9 mouse cellular contexts compared by ENCODE assay signal in genomic region chr8:90347581-90348177, GRCm38 (mm10). TPM values are rescaled to one million over a fixed set of nuclear protein-coding genes. Genes with fewer than 3 reads are reported as not detected.
DNase-seq lines count a peak whose midpoint lies in the region; ATAC-seq lines count a peak whose summit lies in the region.
"Had no signal": no experiment of that assay in that cellular context is flagged by ENCODE, and none has a peak within 500 bp of the region (broad histone marks: within the 10 kb centered on the region; RNA-seq: fewer than 3 reads in every experiment).

No protein-coding gene starts in this region.

- H3K36me3 ChIP-seq in heart, embryonic 14.5 days (ENCODE audit: control insufficient read depth, insufficient read depth, low read length), result no peaks in the 10 kb centered on the region
- no peaks in the 10 kb centered on the region for H3K36me3 ChIP-seq in limb, embryonic 11.5 days (ENCODE audit: control insufficient read depth, insufficient read depth, low read length)
- no peaks in the 10 kb centered on the region for H3K36me3 ChIP-seq in midbrain, embryonic 14.5 days (ENCODE audit: control insufficient read depth, insufficient read depth, low read length)

- ATAC-seq in heart, embryonic 14.5 days (ENCODE audit: insufficient number of reproducible peaks, insufficient read depth, low FRiP score, low read depth), result peak; percentile 51; the same call in 1 of the 2 replicates
- ATAC-seq in limb, embryonic 11.5 days (ENCODE audit: insufficient number of reproducible peaks, low FRiP score, low TSS enrichment, low read depth), result peak; percentile 51; the same call in 1 of the 2 replicates
- ATAC-seq in midbrain, embryonic 14.5 days (ENCODE audit: low FRiP score, low TSS enrichment), result peak; percentile 55

- H3K9ac ChIP-seq in heart, embryonic 14.5 days (ENCODE audit: low read length), result peak overlapping the region; percentile 98
- peak overlapping the region; percentile 91 for H3K9ac ChIP-seq in limb, embryonic 11.5 days (ENCODE audit: low read length)
- H3K9ac ChIP-seq in midbrain, embryonic 14.5 days (replicated peaks; ENCODE audit: low read length), result peak overlapping the region; percentile 99

- H3K4me2 ChIP-seq in heart, embryonic 14.5 days (ENCODE audit: low read length), result peak overlapping the region; percentile 62
- peak overlapping the region; percentile 83 for H3K4me2 ChIP-seq in limb, embryonic 11.5 days (ENCODE audit: low read depth, severe bottlenecking)
- H3K4me2 ChIP-seq in midbrain, embryonic 14.5 days (ENCODE audit: low read length), result peak overlapping the region; percentile 86

- DNase-seq in kidney, adult 18-20 months, result peak; percentile 20
- no peak for DNase-seq in kidney, adult 9 months
- peak; percentile 31 for DNase-seq in embryo, embryonic 10 days (ENCODE audit: low spot score)
- DNase-seq in limb, embryonic 11.5 days (ENCODE audit: low spot score), result peak; percentile 67
- DNase-seq in midbrain, embryonic 14.5 days, result peak; percentile 79
- DNase-seq in thymus, postnatal 4 days, result peak; percentile 76
- no peak for DNase-seq in urinary bladder, adult 2 months (ENCODE audit: low spot score)

- under 1% methylated on average over 53 of the region's 66 CpGs for WGBS in heart, embryonic 14.5 days
- 0% methylated on average over 42 of the region's 66 CpGs for WGBS in limb, embryonic 11.5 days
- under 1% methylated on average over 65 of the region's 66 CpGs for WGBS in midbrain, embryonic 14.5 days

- no peaks in the 10 kb centered on the region for H3K27me3 ChIP-seq in heart, embryonic 14.5 days (ENCODE audit: control insufficient read depth, insufficient read depth, low read length)
- no peaks in the 10 kb centered on the region for H3K27me3 ChIP-seq in limb, embryonic 11.5 days (ENCODE audit: control insufficient read depth, insufficient read depth, low read length)
- no peaks in the 10 kb centered on the region for H3K27me3 ChIP-seq in midbrain, embryonic 14.5 days (ENCODE audit: control insufficient read depth, insufficient read depth, low read length)

- peak overlapping the region; percentile 92 to 95 for H3K27ac ChIP-seq in heart, embryonic 14.5 days (replicated peaks in 1 of 2; ENCODE audit: control insufficient read depth in 1 of 2, insufficient read depth in 1 of 2, low read depth in 2 of 2, low read length in 2 of 2)
- H3K27ac ChIP-seq in limb, embryonic 11.5 days (replicated peaks; ENCODE audit: low read depth, low read length), result no peak overlapping the region; the same call in 1 of the 2 replicates
- peak overlapping the region; percentile 99 for H3K27ac ChIP-seq in midbrain, embryonic 14.5 days (replicated peaks; ENCODE audit: low read depth, low read length)
- H3K27ac ChIP-seq: macrophage had no signal

- H3K4me3 ChIP-seq in heart, embryonic 14.5 days (ENCODE audit: control insufficient read depth in 1 of 2, insufficient read depth in 1 of 2, low read depth in 1 of 2, low read length in 2 of 2), result peak overlapping the region; percentile 92 to 95
- peak overlapping the region; percentile 63 for H3K4me3 ChIP-seq in limb, embryonic 11.5 days (ENCODE audit: low read depth, low read length)
- H3K4me3 ChIP-seq in midbrain, embryonic 14.5 days (replicated peaks; ENCODE audit: low read depth, low read length), result peak overlapping the region; percentile 85

- H3K9me3 ChIP-seq in heart, embryonic 14.5 days (ENCODE audit: control insufficient read depth, low read length), result no peaks in the 10 kb centered on the region
- H3K9me3 ChIP-seq in limb, embryonic 11.5 days (ENCODE audit: control insufficient read depth, low read length), result no peaks in the 10 kb centered on the region
- H3K9me3 ChIP-seq in midbrain, embryonic 14.5 days (ENCODE audit: control insufficient read depth, low read length), result no peaks in the 10 kb centered on the region

- peaks cover 10 to 16% of the 10 kb centered on the region in 2 experiments for H3K4me1 ChIP-seq in heart, embryonic 14.5 days (ENCODE audit: control insufficient read depth in 2 of 2, insufficient read depth in 2 of 2, low read length in 2 of 2)
- H3K4me1 ChIP-seq in limb, embryonic 11.5 days (ENCODE audit: control insufficient read depth, insufficient read depth, low read length), result peaks cover 3% of the 10 kb centered on the region; the same call in 1 of the 2 replicates
- peaks cover 20% of the 10 kb centered on the region for H3K4me1 ChIP-seq in midbrain, embryonic 14.5 days (ENCODE audit: control insufficient read depth, insufficient read depth, low read length)

RNA-seq across cellular contexts. Expression of gene Tox3, which starts 0.5 kb away (rescaled TPM):
- polyA plus RNA-seq in heart, embryonic 14.5 days (2014; fragmentation: Nextera tagmentation; extraction: Ambion mirVana), result 28.5 and 29.0 TPM in 2 replicates
- polyA plus RNA-seq in limb, embryonic 11.5 days (2014; fragmentation: Nextera tagmentation; extraction: Ambion mirVana), result 8.3 and 9.2 TPM in 2 replicates
- polyA plus RNA-seq in midbrain, embryonic 14.5 days (2014; fragmentation: Nextera tagmentation; extraction: Ambion mirVana), result 40.2 and 42.0 TPM in 2 replicates
- 0.43 and 0.57 TPM in 2 replicates for polyA plus RNA-seq in urinary bladder, adult 2 months (2012; rRNA removed)
- polyA plus RNA-seq: macrophage had no signal

Comparison
In these comparisons a context has a peak if more than half of its experiments do, and no peak if none do; other contexts are left out.
1. DNase-seq: peak in kidney, adult 18-20 months (single experiment), embryo, embryonic 10 days (single experiment), limb, embryonic 11.5 days (single experiment), midbrain, embryonic 14.5 days (single experiment) and thymus, postnatal 4 days (single experiment); none in kidney, adult 9 months (single experiment) and urinary bladder, adult 2 months (single experiment).
2. Peak in every context shown above with its lines, with median percentiles within 50 percentile points of each other: ATAC-seq, H3K4me2 ChIP-seq, H3K4me3 ChIP-seq and H3K9ac ChIP-seq.